Mouse (Mus musculus): ENCODE data around the gene Uchl5.

DNA sequence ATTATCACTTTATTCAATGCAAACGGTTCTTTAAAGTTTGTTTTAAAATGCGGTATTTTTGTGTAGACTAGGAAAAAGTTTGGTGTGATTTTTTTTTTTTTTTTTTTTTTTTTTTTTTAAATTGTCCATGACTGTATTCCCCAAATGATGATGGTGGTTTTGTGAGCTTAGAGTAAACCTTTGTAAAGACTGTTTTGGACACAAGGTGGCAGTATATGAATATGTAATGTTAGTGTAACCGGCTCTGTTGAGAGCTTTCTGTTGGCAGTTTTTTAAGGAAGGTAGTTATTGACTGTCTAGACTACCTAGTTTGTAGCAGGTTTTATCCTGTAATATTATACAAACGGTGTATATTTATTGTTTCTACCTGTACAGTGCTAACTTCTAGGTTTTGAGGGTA is 26.5 kb downstream of the Uchl5 start:
- TF ChIP-seq CTCF (IDR thresholded peaks at IDR 0.05; ENCODE audit: low read depth): peak; percentile 78
- no peak for TF ChIP-seq EP300 (optimal IDR thresholded peaks at IDR 0.05)

Measured in stomach, postnatal 0 days (tissue).